Mouse (Mus musculus): ENCODE data around the gene Rhbdl2.

DNA sequence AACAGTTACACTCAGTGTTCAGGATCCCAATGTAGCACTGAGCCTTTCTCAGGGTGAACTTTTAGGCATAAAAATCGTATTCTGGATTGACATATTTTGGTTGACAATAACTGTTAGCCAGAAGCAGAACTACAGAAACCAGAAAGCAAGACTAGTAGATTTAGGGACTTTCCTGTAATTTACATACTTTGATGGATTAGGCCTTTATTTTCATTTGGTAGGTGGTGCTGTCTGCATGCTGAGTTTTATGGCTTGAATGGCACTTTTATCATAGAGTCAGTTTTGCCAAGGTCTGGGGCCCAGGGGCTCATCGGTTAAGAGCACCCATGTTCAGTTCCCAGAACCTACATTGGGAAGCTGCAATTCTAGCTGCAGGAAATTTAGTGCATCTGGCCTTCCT is 7.4 kb downstream of the Rhbdl2 start:
- TF ChIP-seq POLR2A (IDR thresholded peaks at IDR 0.05; ENCODE audit: low read depth, low read length), result no peak
- TF ChIP-seq CTCF (IDR thresholded peaks at IDR 0.05; ENCODE audit: extremely low read depth, insufficient read length, insufficient replicate concordance, low read depth, low read length), result no peak

Measured in small intestine, adult 2 months (tissue).